Mouse (Mus musculus) lung, embryonic 14.5 days (tissue): Measurements from ENCODE around the gene Dcp1a. TPM values are rescaled to one million over a fixed set of nuclear protein-coding genes. Genes with fewer than 3 reads are reported as not detected.
A peak's percentile ranks its signal among the peaks of the same experiment; 100 is the strongest.

ENCODE experiments used
- ATAC-seq: fragments of 200-750 bp; cut with Nextera tagmentation; 2 replicates; pipeline ENCODE4 v1.8.0; 2017; ENCODE audit warnings: mild to moderate bottlenecking, moderate TSS enrichment, moderate library complexity; ENCODE audit not compliant: insufficient read depth
- DNase-seq: peaks from one replicate; pipeline ENCODE4 v3.0.0-alpha.2; 2015
- H3K27ac ChIP-seq: fragments of 300-500 bp; sonication (generic); 2 replicates; pipeline ENCODE4 v1.5.1; 2014; ENCODE audit warnings: low read depth, mild to moderate bottlenecking, moderate library complexity
- H3K27me3 ChIP-seq: fragments of 300-500 bp; sonication (generic); 2 replicates; pipeline ENCODE4 v1.6.1; 2014; ENCODE audit warnings: low read length, control low read depth; ENCODE audit not compliant: insufficient read depth
- H3K36me3 ChIP-seq: fragments of 300-500 bp; sonication (generic); 2 replicates; pipeline ENCODE4 v1.6.1; 2014; ENCODE audit warnings: control low read depth; ENCODE audit not compliant: insufficient read depth
- H3K4me1 ChIP-seq: fragments of 300-500 bp; sonication (generic); 2 replicates; pipeline ENCODE4 v1.6.1; 2014; ENCODE audit warnings: antibody characterized with exemption, control low read depth; ENCODE audit not compliant: insufficient read depth
- H3K4me2 ChIP-seq: fragments of 300-500 bp; sonication (generic); 2 replicates; pipeline ENCODE4 v1.6.1; 2014; ENCODE audit warnings: mild to moderate bottlenecking
- H3K4me3 ChIP-seq: fragments of 300-500 bp; sonication (generic); 2 replicates; pipeline ENCODE4 v1.5.1; 2014; ENCODE audit warnings: low read depth, low read length
- H3K9ac ChIP-seq: fragments of 300-500 bp; sonication (generic); 2 replicates; pipeline ENCODE4 v1.6.1; 2014
- H3K9me3 ChIP-seq: fragments of 300-500 bp; sonication (generic); 2 replicates; pipeline ENCODE4 v1.6.1; 2016; ENCODE audit warnings: low read depth, low read length, control low read depth
- CTCF ChIP-seq: IDR thresholded peaks from 2 replicates; pipeline ENCODE4 v1.5.1; 2016; ENCODE audit warnings: antibody characterized with exemption, low read depth
- WGBS: fragments of 180-500 bp; shearing (Covaris S2); extraction: QIAGEN DNeasy Blood & Tissue Kit; methylation state at CpG from one replicate; pipeline ENCODE4 v1.1.7; 2014; 5-methylcytosine and 5-hydroxymethylcytosine counted together
- polyA plus RNA-seq: library from polyadenylated mRNA; unstranded; fragments of >200 nt; fragmentation: Nextera tagmentation; extraction: Ambion mirVana; gene quantifications from 2 replicates; pipeline ENCODE4 v1.2.1, GENCODE M21; 2014

Dcp1a gene
- 34.4 and 35.0 TPM in 2 replicates for polyA plus RNA-seq

DNA sequence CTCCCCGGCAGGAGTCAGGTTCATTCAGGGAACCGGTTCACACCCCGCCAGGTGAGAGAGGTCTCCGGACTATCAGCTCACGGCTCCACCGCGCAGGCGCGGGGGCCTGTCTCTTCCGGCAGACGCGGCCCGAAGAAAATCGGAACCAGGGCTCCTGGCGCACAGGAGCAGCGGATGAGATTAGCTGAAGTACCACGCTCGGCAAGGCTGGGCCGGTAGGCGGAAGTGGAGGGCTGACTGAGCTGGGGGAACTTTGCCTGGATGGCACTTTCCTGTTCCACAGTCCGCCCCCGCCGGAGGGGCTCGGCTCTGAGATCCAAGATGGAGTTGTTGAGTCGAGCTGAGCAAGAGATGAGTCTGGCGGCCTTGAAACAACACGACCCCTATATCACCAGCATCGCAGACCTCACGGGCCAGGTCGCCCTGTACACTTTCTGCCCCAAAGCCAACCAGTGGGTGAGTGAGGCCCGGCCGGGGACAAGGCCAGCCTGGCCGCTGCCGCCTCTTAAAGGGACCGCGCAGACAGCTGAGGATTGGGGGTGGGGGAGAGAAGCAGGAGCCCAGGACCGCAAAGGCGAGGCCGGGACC, at the start of gene Dcp1a:
Gene Dcp1a (plus strand): TSS at position 175 of the 588 bp plus-strand sequence.
- Histone ChIP-seq H3K9ac (peak within 1 kb of the TSS; percentile 85), H3K27ac (peak within 1 kb of the TSS; percentile 75), H3K4me3 (peak within 1 kb of the TSS; percentile 85), H3K9me3 (no peaks in the 10 kb centered on the region), H3K4me1 (peaks cover 7% of the 10 kb centered on the region; the same call in 1 of the 2 replicates), H3K36me3 (peaks cover 20% of the 10 kb centered on the region), H3K27me3 (no peaks in the 10 kb centered on the region), H3K4me2 (peak within 1 kb of the TSS; percentile 85)
- TF ChIP-seq CTCF = peak; percentile 38
- under 1% methylated on average over 39 of the region's 39 CpGs for WGBS
- DNase-seq = peak; percentile 98
- ATAC-seq = peak; percentile 99

DNA sequence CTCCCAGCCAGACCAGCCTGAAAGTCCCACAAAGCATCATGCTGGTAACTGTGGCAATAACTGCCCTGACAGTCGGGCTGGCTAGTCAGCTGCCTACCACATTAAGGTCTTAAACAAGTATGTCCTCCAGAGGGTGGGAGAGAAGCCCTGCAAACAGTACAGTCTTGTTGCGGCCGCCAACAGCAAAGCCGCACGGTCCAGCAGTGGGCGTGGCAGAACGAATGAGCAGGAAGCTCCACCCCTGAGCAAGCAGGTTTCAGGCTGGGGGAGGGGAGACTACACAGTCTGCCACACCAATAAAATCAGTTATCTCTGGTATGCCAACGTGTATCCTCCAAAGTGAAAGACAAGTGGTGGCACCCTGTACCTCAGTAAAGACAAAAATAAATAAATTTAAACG, 49.7 kb upstream of the Dcp1a start:
- Histone ChIP-seq H3K9ac (no peak overlapping the region), H3K27ac (no peak overlapping the region), H3K36me3 (no peaks in the 10 kb centered on the region), H3K4me2 (0 out of 2 replicates have a peak overlapping the region, but pooled peaks have one; percentile 23), H3K9me3 (no peaks in the 10 kb centered on the region), H3K4me3 (no peak overlapping the region), H3K27me3 (no peaks in the 10 kb centered on the region), H3K4me1 (no peaks in the 10 kb centered on the region)
- no peak for DNase-seq
- WGBS = 54% methylated on average over 9 of the region's 9 CpGs
- TF ChIP-seq CTCF = no peak
- ATAC-seq = no peak

DNA sequence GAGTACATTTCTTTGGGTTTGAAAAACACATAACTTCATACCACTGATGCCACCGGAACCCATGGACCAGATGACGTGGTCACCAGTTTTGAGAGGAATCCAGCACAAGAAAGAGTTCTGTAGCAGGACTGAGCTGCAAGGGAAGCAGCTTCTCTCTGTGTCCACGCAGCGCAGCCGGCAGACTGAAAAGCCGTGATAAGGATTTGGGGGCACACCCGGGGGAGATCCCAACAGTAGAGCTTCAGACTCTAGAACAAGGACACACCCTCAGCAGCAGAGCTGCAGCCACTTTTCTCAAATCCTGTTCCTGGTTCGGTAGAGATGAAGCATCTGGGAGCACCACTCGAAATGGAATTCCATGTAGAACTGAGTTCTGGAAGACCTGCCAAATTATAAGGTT, 49.3 kb upstream of the Dcp1a start:
- Histone ChIP-seq H3K36me3 (no peaks in the 10 kb centered on the region), H3K9ac (no peak overlapping the region), H3K27ac (no peak overlapping the region), H3K4me1 (no peaks in the 10 kb centered on the region), H3K27me3 (no peaks in the 10 kb centered on the region), H3K9me3 (no peaks in the 10 kb centered on the region), H3K4me2 (no peak overlapping the region), H3K4me3 (no peak overlapping the region)
- ATAC-seq (no peak), DNase-seq (no peak)
- 85% methylated on average over 9 of the region's 9 CpGs for WGBS
- no peak for TF ChIP-seq CTCF

DNA sequence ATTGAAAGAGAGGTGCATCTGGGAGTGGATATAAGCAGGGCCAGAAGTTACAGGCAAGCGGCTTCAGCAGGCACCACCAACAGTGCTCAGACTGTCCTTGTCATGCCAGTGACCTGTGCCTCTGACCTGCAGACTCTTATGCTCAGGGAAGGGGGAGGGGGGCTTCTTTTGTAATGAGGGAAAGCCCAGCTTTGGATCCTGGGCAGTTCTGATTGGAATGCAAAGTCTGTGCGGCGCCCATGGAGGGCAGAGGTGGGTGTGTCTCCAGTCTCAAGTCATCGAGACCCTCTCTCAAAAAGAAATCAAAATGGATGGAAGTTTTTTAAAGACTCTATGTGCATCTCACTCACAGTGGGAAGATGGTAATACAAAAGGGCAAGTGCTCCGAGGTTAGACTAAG, 48.9 kb upstream of the Dcp1a start:
- ATAC-seq = no peak
- no peaks in the 10 kb centered on the region for H3K27me3 ChIP-seq
- DNase-seq = no peak
- 71% methylated on average over 5 of the region's 5 CpGs for WGBS
- no peaks in the 10 kb centered on the region for H3K36me3 ChIP-seq
- no peak overlapping the region for H3K9ac ChIP-seq
- no peak overlapping the region for H3K4me3 ChIP-seq
- no peak overlapping the region for H3K27ac ChIP-seq
- no peaks in the 10 kb centered on the region for H3K9me3 ChIP-seq
- no peak overlapping the region for H3K4me2 ChIP-seq
- TF ChIP-seq CTCF = no peak
- no peaks in the 10 kb centered on the region for H3K4me1 ChIP-seq

DNA sequence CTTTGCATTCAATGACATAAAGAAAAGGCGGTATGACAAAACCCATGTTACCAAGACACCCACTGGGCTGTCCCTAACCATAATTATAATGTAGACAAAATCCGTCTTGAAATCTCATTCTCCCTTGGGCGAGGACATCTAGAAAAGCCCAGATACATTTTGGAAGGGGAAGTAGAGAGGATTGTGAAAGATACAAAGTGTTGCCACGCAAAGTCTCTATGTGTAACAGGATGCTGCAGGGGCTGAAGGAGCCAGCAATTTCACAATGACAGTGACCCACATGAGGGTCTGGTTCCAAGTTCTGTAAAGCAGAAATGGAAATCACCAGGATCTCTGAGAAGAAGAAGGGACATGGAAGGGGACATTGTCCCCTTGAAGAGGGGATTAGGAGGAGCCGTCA, 44.0 kb upstream of the Dcp1a start:
- WGBS = 86% methylated on average over 5 of the region's 5 CpGs
- Histone ChIP-seq H3K9me3 (no peaks in the 10 kb centered on the region), H3K4me3 (no peak overlapping the region), H3K36me3 (no peaks in the 10 kb centered on the region), H3K27ac (no peak overlapping the region), H3K27me3 (no peaks in the 10 kb centered on the region), H3K4me2 (no peak overlapping the region), H3K4me1 (no peaks in the 10 kb centered on the region), H3K9ac (no peak overlapping the region)
- ATAC-seq (no peak), DNase-seq (no peak)
- TF ChIP-seq CTCF = no peak

DNA sequence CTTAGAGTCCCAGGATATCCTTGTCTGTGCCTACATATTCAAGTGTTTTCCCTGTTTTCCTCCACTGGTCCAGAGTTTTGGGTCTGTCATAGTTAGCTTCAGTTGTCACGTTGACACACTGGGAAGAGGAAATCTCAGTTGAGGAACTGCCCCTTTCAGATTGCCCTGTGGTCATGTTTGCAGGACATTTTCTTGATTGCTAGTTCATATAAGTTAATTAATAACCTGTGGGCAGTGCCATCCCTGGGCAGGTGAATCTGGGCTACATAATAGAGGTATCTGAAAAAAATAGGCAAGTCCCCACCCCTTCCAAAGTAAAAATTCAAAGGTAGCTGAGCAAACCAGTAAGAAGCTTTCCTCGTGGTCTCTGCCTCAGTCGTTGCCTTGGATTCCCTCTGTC, 39.4 kb upstream of the Dcp1a start:
- DNase-seq (no peak), ATAC-seq (no peak)
- H3K4me3 ChIP-seq = no peak overlapping the region
- H3K27me3 ChIP-seq = no peaks in the 10 kb centered on the region
- no peak overlapping the region for H3K4me2 ChIP-seq
- H3K9ac ChIP-seq = no peak overlapping the region
- TF ChIP-seq CTCF = no peak
- H3K27ac ChIP-seq = no peak overlapping the region
- H3K4me1 ChIP-seq = no peaks in the 10 kb centered on the region
- H3K9me3 ChIP-seq = no peaks in the 10 kb centered on the region; the same call in 1 of the 2 replicates
- WGBS = 78% methylated on average over 3 of the region's 3 CpGs
- no peaks in the 10 kb centered on the region for H3K36me3 ChIP-seq

DNA sequence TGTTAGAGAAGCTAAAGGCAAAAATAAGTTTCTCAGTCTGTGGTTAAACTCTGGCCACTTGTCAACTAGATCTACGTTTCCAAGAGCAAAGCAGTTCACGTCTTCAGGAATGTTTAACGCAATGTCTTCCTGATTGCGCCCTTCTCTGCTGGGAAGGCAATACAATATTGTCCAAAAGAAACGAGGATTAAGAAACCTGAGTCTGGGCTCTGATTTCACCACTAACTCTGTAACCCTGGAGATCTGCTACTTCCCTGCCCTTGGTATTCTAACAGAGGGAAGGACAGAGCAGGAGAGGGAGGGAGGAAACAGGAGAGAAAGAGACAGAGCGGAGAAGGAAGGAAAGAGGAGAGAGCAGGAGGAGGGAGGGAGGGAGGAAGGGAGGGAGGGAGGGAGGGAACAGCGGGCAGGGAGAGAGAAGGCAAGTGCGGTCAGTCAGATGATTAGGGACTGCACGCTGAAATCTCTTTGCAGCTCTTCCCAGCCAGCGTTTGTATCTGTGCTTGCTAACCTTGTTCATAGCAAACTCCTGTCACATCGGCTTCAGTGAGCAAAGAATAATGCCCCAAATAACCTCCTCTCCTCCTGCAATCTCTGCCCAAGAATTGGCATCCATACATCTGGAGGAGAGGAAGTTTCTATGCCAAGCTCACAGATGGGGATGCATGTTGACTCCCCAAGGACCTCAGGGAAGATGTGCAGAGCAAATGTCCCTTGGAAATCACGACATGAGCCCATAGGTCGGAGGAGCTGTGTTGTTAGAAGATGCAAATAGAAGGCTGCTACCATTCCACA, 23.3 kb upstream of the Dcp1a start:
- WGBS = 17% methylated on average over 13 of the region's 13 CpGs
- H3K9me3 ChIP-seq = no peaks in the 10 kb centered on the region
- no peak overlapping the region for H3K4me3 ChIP-seq
- DNase-seq (peak; percentile 14), ATAC-seq (no peak)
- no peak for TF ChIP-seq CTCF
- H3K27ac ChIP-seq = no peak overlapping the region
- peak overlapping the region; percentile 36; the same call in 1 of the 2 replicates for H3K4me2 ChIP-seq
- H3K9ac ChIP-seq = no peak overlapping the region
- no peaks in the 10 kb centered on the region for H3K36me3 ChIP-seq
- no peaks in the 10 kb centered on the region for H3K4me1 ChIP-seq
- no peaks in the 10 kb centered on the region for H3K27me3 ChIP-seq
